8 mouse cellular contexts compared by ENCODE assay signal in genomic region chr16:18119031-18119730, GRCm38 (mm10). TPM values are rescaled to one million over a fixed set of nuclear protein-coding genes. Genes with fewer than 3 reads are reported as not detected.
A peak's percentile ranks its signal among the peaks of the same experiment; 100 is the strongest.
DNase-seq lines count a peak whose midpoint lies in the region; ATAC-seq lines count a peak whose summit lies in the region.

No protein-coding gene starts in this region.

- H3K4me1 ChIP-seq in forebrain, embryonic 12.5 days = peaks cover 5% of the 10 kb centered on the region; the same call in 1 of the 2 replicates
- peaks cover 14% of the 10 kb centered on the region for H3K4me1 ChIP-seq in midbrain, embryonic 13.5 days (replicated peaks)

- no peaks in the 10 kb centered on the region for H3K9me3 ChIP-seq in forebrain, embryonic 12.5 days
- no peaks in the 10 kb centered on the region for H3K9me3 ChIP-seq in midbrain, embryonic 13.5 days

- peak; percentile 26 to 71 for DNase-seq in adrenal gland, adult (ENCODE audit: inconsistent age in 2 of 2, low spot score in 1 of 2)
- no peak for DNase-seq in adrenal gland, postnatal 4 days (ENCODE audit: low spot score in 2 of 2)
- DNase-seq in 3T3-L1 (ENCODE audit: low read depth, low spot score) = peak; percentile 78
- peak; percentile 49 for DNase-seq in c-Kit-positive CD71-negative TER-119-negative erythroid progenitor cells, embryonic 14.5 days (ENCODE audit: low read depth)
- peak; percentile 48 to 76 for DNase-seq in kidney, postnatal 36 days
- DNase-seq in thymus, postnatal 0 days (ENCODE audit: low spot score) = peak; percentile 81

- H3K36me3 ChIP-seq in forebrain, embryonic 12.5 days (replicated peaks) = no peaks in the 10 kb centered on the region
- no peaks in the 10 kb centered on the region for H3K36me3 ChIP-seq in midbrain, embryonic 13.5 days

- 13% methylated on average over 8 of the region's 8 CpGs for WGBS in forebrain, embryonic 12.5 days
- 16% methylated on average over 8 of the region's 8 CpGs for WGBS in midbrain, embryonic 13.5 days

- peak overlapping the region; percentile 21; the same call in 1 of the 2 replicates for H3K9ac ChIP-seq in forebrain, embryonic 12.5 days
- no peak overlapping the region; the same call in 1 of the 2 replicates for H3K9ac ChIP-seq in midbrain, embryonic 13.5 days (replicated peaks)

- peaks cover 6% of the 10 kb centered on the region; the same call in 1 of the 2 replicates for H3K27me3 ChIP-seq in forebrain, embryonic 12.5 days
- 0 out of 2 replicates have a peak, but pooled peaks cover 3% of the 10 kb centered on the region for H3K27me3 ChIP-seq in midbrain, embryonic 13.5 days

- H3K4me2 ChIP-seq in forebrain, embryonic 12.5 days = no peak overlapping the region
- no peak overlapping the region for H3K4me2 ChIP-seq in midbrain, embryonic 13.5 days (replicated peaks)

- H3K4me3 ChIP-seq in forebrain, embryonic 12.5 days (replicated peaks) = no peak overlapping the region
- no peak overlapping the region for H3K4me3 ChIP-seq in midbrain, embryonic 13.5 days (replicated peaks)

- ATAC-seq in forebrain, embryonic 12.5 days (ENCODE audit: low FRiP score) = peak; percentile 86
- ATAC-seq in midbrain, embryonic 13.5 days = peak; percentile 84

- peak overlapping the region; percentile 65 for H3K27ac ChIP-seq in forebrain, embryonic 12.5 days
- H3K27ac ChIP-seq in midbrain, embryonic 13.5 days = peak overlapping the region; percentile 51; the same call in 1 of the 2 replicates

RNA-seq across cellular contexts. Expression of gene Rtn4r, which starts 8.3 kb away (rescaled TPM):
- under 1 TPM; 0.98 to 0.99 TPM for total RNA-seq in adrenal gland, postnatal 4 days (2021)
- 5.4 and 6.2 TPM in 2 replicates for polyA plus RNA-seq in forebrain, embryonic 12.5 days (2016; fragmentation: Nextera tagmentation; extraction: Ambion mirVana)
- polyA plus RNA-seq in midbrain, embryonic 13.5 days (2015; fragmentation: Nextera tagmentation; extraction: Ambion mirVana) = 10.4 and 13.4 TPM in 2 replicates
- 0.31 and 0.68 TPM in 2 replicates for polyA plus RNA-seq in thymus, postnatal 0 days (2015; fragmentation: Nextera tagmentation; extraction: Ambion mirVana)

RNA-seq across cellular contexts. Expression of gene Prodh, which starts 29.2 kb away (rescaled TPM):
- total RNA-seq in adrenal gland, postnatal 4 days (2021) = 10 to 100 TPM; 13.8 to 19.0 TPM
- polyA plus RNA-seq in forebrain, embryonic 12.5 days (2016; fragmentation: Nextera tagmentation; extraction: Ambion mirVana) = 5.9 and 7.7 TPM in 2 replicates
- 4.9 and 5.2 TPM in 2 replicates for polyA plus RNA-seq in midbrain, embryonic 13.5 days (2015; fragmentation: Nextera tagmentation; extraction: Ambion mirVana)
- polyA plus RNA-seq in thymus, postnatal 0 days (2015; fragmentation: Nextera tagmentation; extraction: Ambion mirVana) = 29.2 and 29.5 TPM in 2 replicates

Comparison
In these comparisons a context has a peak if more than half of its experiments do, and no peak if none do; other contexts are left out.
1. DNase-seq: peak in adrenal gland, adult (2 of 2), 3T3-L1 (single experiment), c-Kit-positive CD71-negative TER-119-negative erythroid progenitor cells, embryonic 14.5 days (single experiment), kidney, postnatal 36 days (2 of 2) and thymus, postnatal 0 days (single experiment); none in adrenal gland, postnatal 4 days (0 of 2).